Mouse (Mus musculus) midbrain, embryonic 10.5 days (tissue): ENCODE results near the gene Capn2. TPM values are rescaled to one million over a fixed set of nuclear protein-coding genes. Genes with fewer than 3 reads are reported as not detected.

Experiments
- DNase-seq: peaks from one replicate; pipeline ENCODE4 v3.0.0-alpha.2; 2017; ENCODE audit warnings: low spot score
- H3K27ac ChIP-seq: fragments of 300-500 bp; sonication (generic); replicated peaks from 2 replicates; pipeline ENCODE4 v1.5.1; 2016; ENCODE audit warnings: mild to moderate bottlenecking
- H3K27me3 ChIP-seq: fragments of 300-500 bp; sonication (generic); 2 replicates; pipeline ENCODE4 v1.6.1; 2016; ENCODE audit warnings: low read depth, mild to moderate bottlenecking; ENCODE audit not compliant: poor library complexity, severe bottlenecking
- H3K36me3 ChIP-seq: fragments of 300-500 bp; sonication (generic); 2 replicates; pipeline ENCODE4 v1.6.1; 2016; ENCODE audit warnings: mild to moderate bottlenecking, moderate library complexity
- H3K4me1 ChIP-seq: fragments of 300-500 bp; sonication (generic); 2 replicates; pipeline ENCODE4 v1.6.1; 2016
- H3K4me3 ChIP-seq: fragments of 300-500 bp; sonication (generic); 2 replicates; pipeline ENCODE4 v1.5.1; 2016; ENCODE audit warnings: mild to moderate bottlenecking, moderate library complexity
- H3K9me3 ChIP-seq: fragments of 300-500 bp; sonication (generic); replicated peaks from 2 replicates; pipeline ENCODE4 v1.6.1; 2016; ENCODE audit warnings: mild to moderate bottlenecking
- WGBS: fragments of 180-500 bp; shearing (Covaris S2); methylation state at CpG from one replicate; pipeline ENCODE4 v1.1.7; 2016; 5-methylcytosine and 5-hydroxymethylcytosine counted together
- polyA plus RNA-seq: library from polyadenylated mRNA; unstranded; fragments of >200 nt; fragmentation: Nextera tagmentation; extraction: Ambion mirVana; gene quantifications from 2 replicates; pipeline ENCODE4 v1.2.1, GENCODE M21; 2016

Capn2 gene
- polyA plus RNA-seq, 1 experiment from 2014 or later = 83.2 TPM

DNA sequence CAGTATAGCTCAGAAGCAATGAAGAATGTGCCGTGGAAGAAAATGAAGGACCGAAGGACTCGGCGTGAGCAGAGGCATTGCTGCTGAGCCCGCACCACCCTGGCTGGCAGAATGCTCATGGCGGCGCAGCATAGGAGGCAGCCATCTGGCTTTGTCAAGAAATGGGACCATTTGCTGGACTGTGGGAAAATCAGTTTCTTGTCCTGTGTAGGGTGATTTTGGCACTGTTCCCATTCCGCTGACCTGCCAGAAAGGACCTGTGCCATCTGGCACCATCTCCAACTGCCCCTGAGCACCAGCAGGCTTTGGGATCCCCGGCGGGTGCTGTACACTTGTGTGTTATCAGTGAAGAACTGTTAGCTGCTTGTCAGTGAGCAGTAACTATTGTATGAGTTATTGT, 55.6 kb downstream of the Capn2 start:
- no peak overlapping the region for H3K4me3 ChIP-seq
- H3K36me3 ChIP-seq = peaks cover 56% of the 10 kb centered on the region
- no peak for DNase-seq
- peaks cover 18% of the 10 kb centered on the region for H3K4me1 ChIP-seq
- WGBS = 97% methylated on average over 10 of the region's 10 CpGs
- H3K27ac ChIP-seq = 0 out of 2 replicates have a peak overlapping the region, but pooled peaks have one; percentile 65
- H3K9me3 ChIP-seq = no peaks in the 10 kb centered on the region
- no peaks in the 10 kb centered on the region for H3K27me3 ChIP-seq

- DNase-seq = no peak
- 75% methylated on average over 7 of the region's 7 CpGs for WGBS
Observed at GRCm38 (mm10) chr1:182461261-182461660, 56.1 kb downstream of the Capn2 start.

DNA sequence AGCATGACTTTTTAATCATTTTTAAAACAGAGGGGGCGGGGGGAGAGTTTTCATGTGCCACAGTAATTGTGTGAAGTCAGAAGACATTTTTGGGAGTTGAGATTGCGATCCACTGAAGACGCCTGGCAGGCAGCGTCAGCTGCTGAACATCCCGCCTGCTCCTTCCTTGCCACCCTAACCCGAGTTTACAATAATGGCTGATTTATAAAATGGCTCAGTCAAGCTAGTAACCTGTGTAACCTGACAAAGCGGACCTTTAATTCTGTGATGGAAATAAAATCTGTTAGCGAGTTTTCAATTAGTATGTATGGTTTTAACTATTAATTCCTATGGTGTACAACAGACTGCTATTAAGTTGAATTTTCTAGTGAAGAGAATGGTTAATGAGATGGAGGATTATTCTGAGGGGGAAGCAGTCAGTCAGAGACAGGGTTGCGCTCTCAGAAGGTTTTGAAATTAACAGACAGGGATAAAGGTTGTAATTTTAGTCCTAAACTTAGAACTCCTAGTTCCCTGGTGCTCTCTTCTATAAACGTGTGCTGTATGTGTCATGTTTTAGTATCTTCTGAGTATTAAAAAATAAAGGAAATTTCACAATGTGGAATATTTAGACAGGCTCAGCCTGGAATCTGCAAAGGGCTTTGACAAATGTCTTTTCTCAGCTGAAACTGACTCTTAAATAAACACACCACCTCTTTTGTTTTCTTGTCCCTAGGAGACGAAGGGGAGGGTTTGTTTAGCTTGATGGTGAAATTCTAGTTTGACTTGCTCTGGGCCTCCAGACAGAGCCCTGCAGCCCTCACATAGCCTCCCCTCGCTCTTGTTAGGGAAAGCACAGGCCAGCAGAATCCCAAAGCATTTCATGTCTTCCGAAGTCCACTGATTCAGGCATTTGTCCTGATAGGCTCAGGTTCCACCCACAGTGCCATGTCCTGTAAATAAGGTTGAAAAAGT, 56.8 kb downstream of the Capn2 start:
- H3K36me3 ChIP-seq = peaks cover 62% of the 10 kb centered on the region
- 80% methylated on average over 13 of the region's 13 CpGs for WGBS

More at GRCm38 (mm10) chr1:182461261-182461660, 56.1 kb downstream of the Capn2 start:
- Histone ChIP-seq H3K27me3 (no peaks in the 10 kb centered on the region), H3K4me3 (no peak overlapping the region), H3K36me3 (peaks cover 56% of the 10 kb centered on the region), H3K4me1 (peaks cover 18% of the 10 kb centered on the region), H3K9me3 (no peaks in the 10 kb centered on the region), H3K27ac (peak overlapping the region; percentile 65; the same call in 1 of the 2 replicates)

GRCm38 (mm10) chr1:182459436-182459835, 58.0 kb downstream of the Capn2 start:
- no peak for DNase-seq
- H3K36me3 ChIP-seq = peaks cover 73% of the 10 kb centered on the region
- H3K27ac ChIP-seq = peak overlapping the region; percentile 49; the same call in 1 of the 2 replicates
- H3K4me3 ChIP-seq = no peak overlapping the region
- WGBS = 82% methylated on average over 8 of the region's 8 CpGs
- no peaks in the 10 kb centered on the region for H3K9me3 ChIP-seq
- no peaks in the 10 kb centered on the region for H3K27me3 ChIP-seq
- peaks cover 18% of the 10 kb centered on the region for H3K4me1 ChIP-seq

More for the DNA sequence above, 56.8 kb downstream of the Capn2 start:
- Histone ChIP-seq H3K4me1 (peaks cover 18% of the 10 kb centered on the region), H3K4me3 (no peak overlapping the region), H3K27ac (peak overlapping the region; percentile 65), H3K9me3 (no peaks in the 10 kb centered on the region), H3K27me3 (no peaks in the 10 kb centered on the region)
- DNase-seq = no peak

DNA sequence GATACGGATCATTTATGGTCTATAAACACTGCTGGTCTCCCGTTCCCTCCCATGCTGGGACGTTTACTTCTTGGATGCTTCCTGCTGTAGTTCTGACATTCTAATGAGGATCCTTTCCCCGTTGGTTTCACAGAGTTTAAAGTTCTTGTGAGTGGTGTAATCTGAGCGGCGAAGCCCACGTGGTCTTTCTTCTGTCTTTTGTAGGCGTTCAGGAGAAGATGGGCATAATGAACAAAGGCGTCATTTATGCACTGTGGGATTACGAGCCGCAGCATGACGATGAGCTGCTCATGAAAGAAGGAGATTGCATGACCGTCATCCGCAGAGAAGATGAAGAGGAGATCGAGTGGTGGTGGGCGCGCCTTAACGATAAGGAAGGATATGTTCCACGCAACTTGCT, 58.9 kb downstream of the Capn2 start:
- WGBS = 90% methylated on average over 19 of the region's 19 CpGs
- H3K36me3 ChIP-seq = peaks cover 82% of the 10 kb centered on the region
- H3K4me1 ChIP-seq = peaks cover 18% of the 10 kb centered on the region
- no peak for DNase-seq
- H3K27ac ChIP-seq = no peak overlapping the region
- no peak overlapping the region for H3K4me3 ChIP-seq
- H3K9me3 ChIP-seq = no peaks in the 10 kb centered on the region
- H3K27me3 ChIP-seq = no peaks in the 10 kb centered on the region

DNA sequence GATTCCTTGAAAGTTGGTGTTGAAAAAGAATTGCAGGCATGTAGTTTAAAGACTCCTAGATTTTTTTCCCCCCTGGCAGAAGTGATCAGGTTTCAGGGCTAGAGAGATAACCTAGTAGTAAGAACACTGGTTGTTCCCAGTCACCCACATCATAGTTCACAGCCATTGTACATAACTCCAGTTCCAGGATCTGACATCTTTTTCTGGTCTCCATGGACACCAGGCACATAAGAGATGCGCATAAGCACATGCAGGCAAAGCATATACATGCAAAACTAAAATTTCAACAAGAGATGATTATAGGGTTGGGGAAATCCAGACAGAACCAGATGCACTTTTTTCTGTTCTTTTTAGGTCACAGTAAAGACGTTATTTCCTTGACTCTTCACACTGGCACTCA, 62.3 kb downstream of the Capn2 start:
- DNase-seq = no peak
- peaks cover 9% of the 10 kb centered on the region for H3K4me1 ChIP-seq
- no peaks in the 10 kb centered on the region for H3K27me3 ChIP-seq
- peaks cover 82% of the 10 kb centered on the region for H3K36me3 ChIP-seq
- no peaks in the 10 kb centered on the region for H3K9me3 ChIP-seq
- no peak overlapping the region for H3K4me3 ChIP-seq
- 99% methylated on average over 2 of the region's 2 CpGs for WGBS
- H3K27ac ChIP-seq = no peak overlapping the region

GRCm38 (mm10) chr1:182452473-182452872, 64.9 kb downstream of the Capn2 start:
- 89% methylated on average over 4 of the region's 4 CpGs for WGBS
- no peaks in the 10 kb centered on the region for H3K27me3 ChIP-seq
- DNase-seq = no peak
- H3K36me3 ChIP-seq = peaks cover 87% of the 10 kb centered on the region
- no peak overlapping the region for H3K4me3 ChIP-seq
- H3K27ac ChIP-seq = no peak overlapping the region
- no peaks in the 10 kb centered on the region for H3K4me1 ChIP-seq
- H3K9me3 ChIP-seq = no peaks in the 10 kb centered on the region

DNA sequence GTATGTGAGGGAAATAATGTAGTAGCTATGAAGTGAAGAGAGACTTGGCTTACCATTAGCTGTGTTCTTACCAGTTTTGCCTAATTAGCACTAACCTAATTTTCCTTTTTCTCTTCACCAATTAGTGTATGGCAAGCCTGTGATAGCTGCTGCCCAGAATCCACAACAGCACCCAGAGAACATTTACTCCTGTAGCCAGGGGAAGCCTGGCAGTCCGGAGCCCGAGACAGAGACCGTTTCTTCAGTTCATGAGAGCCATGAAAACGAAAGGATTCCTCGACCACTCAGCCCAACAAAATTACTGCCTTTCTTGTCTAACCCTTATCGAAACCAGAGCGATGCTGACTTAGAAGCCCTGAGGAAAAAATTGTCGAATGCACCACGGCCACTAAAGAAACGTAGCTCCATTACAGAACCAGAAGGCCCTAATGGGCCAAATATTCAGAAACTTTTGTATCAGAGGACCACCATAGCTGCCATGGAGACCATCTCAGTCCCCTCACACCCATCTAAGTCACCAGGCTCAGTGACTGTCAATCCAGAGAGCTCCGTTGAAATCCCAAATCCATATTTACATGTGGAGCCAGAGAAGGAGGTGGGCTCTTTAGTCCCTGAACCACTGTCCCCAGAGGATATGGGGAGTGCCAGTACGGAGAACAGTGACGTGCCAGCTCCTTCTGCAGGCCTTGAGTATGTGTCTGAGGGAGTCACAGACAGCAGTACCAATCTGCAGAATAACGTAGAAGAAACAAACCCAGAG, 69.0 kb downstream of the Capn2 start:
- Histone ChIP-seq H3K27ac (no peak overlapping the region), H3K4me1 (no peaks in the 10 kb centered on the region), H3K4me3 (no peak overlapping the region), H3K36me3 (peaks cover 88% of the 10 kb centered on the region), H3K27me3 (no peaks in the 10 kb centered on the region), H3K9me3 (no peaks in the 10 kb centered on the region)
- WGBS = 96% methylated on average over 14 of the region's 14 CpGs
- DNase-seq = no peak

DNA sequence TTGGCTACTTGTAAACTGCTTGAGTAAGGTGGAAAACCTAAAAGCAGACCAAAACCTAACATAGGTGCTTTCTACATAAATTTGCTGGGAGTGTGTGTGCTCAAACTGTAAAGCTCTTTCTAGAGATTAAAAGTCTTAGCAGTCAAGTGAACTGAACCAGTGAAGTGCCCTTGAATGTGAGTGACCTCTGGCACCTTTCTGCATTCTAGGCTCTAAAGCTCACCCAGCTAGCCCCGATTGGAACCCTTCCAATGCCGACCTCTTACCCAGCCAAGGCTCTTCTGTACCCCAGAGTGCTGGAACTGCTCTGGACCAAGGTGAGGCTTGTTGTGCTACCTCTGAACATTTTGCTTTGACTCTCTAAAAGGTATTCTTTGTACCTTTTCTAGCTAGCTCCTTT, 73.3 kb downstream of the Capn2 start:
- no peaks in the 10 kb centered on the region for H3K27me3 ChIP-seq
- H3K4me3 ChIP-seq = no peak overlapping the region
- no peak for DNase-seq
- no peaks in the 10 kb centered on the region for H3K9me3 ChIP-seq
- 84% methylated on average over 2 of the region's 2 CpGs for WGBS
- H3K27ac ChIP-seq = no peak overlapping the region
- H3K4me1 ChIP-seq = no peaks in the 10 kb centered on the region
- H3K36me3 ChIP-seq = peaks cover 94% of the 10 kb centered on the region

DNA sequence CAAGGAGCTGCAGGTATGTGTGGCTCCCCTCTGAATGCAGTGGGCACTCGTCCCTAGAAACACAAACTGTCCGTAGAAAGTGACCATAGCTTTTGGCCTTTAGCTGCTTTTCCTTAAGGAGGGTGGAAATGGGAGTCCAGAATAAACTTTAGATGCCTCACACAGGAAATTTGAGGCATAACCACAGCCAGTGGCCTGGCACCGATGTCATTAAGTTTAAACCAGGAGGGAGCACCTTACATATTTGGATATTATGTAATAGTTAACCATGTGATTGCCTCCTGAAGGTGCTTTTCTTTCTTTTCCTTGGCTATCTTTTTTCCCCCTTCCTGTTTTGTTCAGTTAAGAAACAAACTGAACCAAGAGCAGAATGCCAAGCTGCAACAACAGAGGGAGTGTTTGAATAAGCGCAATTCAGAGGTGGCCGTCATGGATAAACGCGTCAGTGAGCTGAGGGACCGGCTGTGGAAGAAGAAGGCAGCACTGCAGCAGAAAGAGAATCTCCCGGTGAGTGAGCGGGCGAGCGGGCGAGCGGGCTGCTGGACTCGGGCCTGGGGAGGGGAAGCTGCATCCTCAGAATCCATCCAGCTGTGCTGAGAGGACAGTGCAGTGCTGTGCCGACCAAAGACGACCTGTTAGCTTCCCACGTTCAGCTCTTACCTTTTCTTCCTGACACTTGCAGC, 75.5 kb downstream of the Capn2 start:
- Histone ChIP-seq H3K4me1 (no peaks in the 10 kb centered on the region), H3K27me3 (no peaks in the 10 kb centered on the region), H3K9me3 (no peaks in the 10 kb centered on the region), H3K4me3 (no peak overlapping the region), H3K36me3 (peaks cover 91% of the 10 kb centered on the region), H3K27ac (no peak overlapping the region)
- DNase-seq = no peak
- WGBS = 83% methylated on average over 18 of the region's 18 CpGs

- H3K36me3 ChIP-seq = peaks cover 91% of the 10 kb centered on the region
- H3K9me3 ChIP-seq = no peaks in the 10 kb centered on the region
- no peaks in the 10 kb centered on the region for H3K27me3 ChIP-seq
- 88% methylated on average over 5 of the region's 5 CpGs for WGBS
- H3K4me1 ChIP-seq = no peaks in the 10 kb centered on the region
- H3K4me3 ChIP-seq = no peak overlapping the region
- H3K27ac ChIP-seq = no peak overlapping the region
- no peak for DNase-seq
Observed at GRCm38 (mm10) chr1:182439546-182440222, 77.7 kb downstream of the Capn2 start.

- WGBS = 95% methylated on average over 5 of the region's 5 CpGs
- peaks cover 89% of the 10 kb centered on the region for H3K36me3 ChIP-seq
- H3K9me3 ChIP-seq = no peaks in the 10 kb centered on the region
- H3K27me3 ChIP-seq = no peaks in the 10 kb centered on the region
- no peak overlapping the region for H3K27ac ChIP-seq
- DNase-seq = no peak
- H3K4me1 ChIP-seq = no peaks in the 10 kb centered on the region
- H3K4me3 ChIP-seq = no peak overlapping the region
Observed at GRCm38 (mm10) chr1:182436746-182437145, 80.7 kb downstream of the Capn2 start.
